Mouse (Mus musculus): Measurements from ENCODE around the gene Mmel1.

GRCm38 (mm10) chr4:154885416-154885815 is 16.0 kb downstream of the Mmel1 start:
- TF ChIP-seq CTCF (IDR thresholded peaks at IDR 0.05; ENCODE audit: borderline replicate concordance, insufficient read depth, low read length) (no peak), POLR2A (IDR thresholded peaks at IDR 0.05; ENCODE audit: low read depth, low read length) (no peak)

Data from embryonic fibroblast, embryonic 13.5 days (primary cell).